Mouse (Mus musculus): ENCODE results near the gene Ptgs2. TPM values are rescaled to one million over a fixed set of nuclear protein-coding genes. Genes with fewer than 3 reads are reported as not detected.

The Ptgs2 gene
- 0.15 and 0.76 TPM in 2 replicates for polyA plus RNA-seq (2012; rRNA removed)

DNA sequence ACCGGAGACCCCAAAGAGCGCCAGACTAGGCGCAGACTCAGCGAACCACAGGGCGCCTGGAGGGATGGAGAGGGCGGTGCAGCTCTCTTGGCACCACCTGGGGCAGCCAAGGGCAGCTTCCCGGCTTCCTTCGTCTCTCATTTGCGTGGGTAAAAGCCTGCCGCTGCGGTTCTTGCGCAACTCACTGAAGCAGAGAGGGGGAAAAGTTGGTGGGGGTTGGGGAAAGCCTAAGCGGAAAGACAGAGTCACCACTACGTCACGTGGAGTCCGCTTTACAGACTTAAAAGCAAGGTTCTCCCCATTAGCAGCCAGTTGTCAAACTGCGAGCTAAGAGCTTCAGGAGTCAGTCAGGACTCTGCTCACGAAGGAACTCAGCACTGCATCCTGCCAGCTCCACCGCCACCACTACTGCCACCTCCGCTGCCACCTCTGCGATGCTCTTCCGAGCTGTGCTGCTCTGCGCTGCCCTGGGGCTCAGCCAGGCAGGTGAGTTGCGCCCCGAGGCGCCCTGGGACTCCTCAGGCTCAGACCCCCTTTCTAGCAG, at the start of gene Ptgs2:
Ptgs2 (plus strand) TSS at position 242 of the 544 bp plus-strand sequence.

Other genes with a start within 250 kb of the Ptgs2 start
- gene Pla2g4a, start 138.7 kb upstream of the Ptgs2 start, polyA plus RNA-seq (2012; rRNA removed) = 1.2 and 1.5 TPM in 2 replicates
- not detected in 2 replicates for gene Pdc, start 219.4 kb downstream of the Ptgs2 start, polyA plus RNA-seq (2012; rRNA removed)